Mouse (Mus musculus) kidney, embryonic 14.5 days (tissue): ENCODE measurements around the gene Pitpna. TPM values are rescaled to one million over a fixed set of nuclear protein-coding genes. Genes with fewer than 3 reads are reported as not detected.
A peak's percentile ranks its signal among the peaks of the same experiment; 100 is the strongest.

Experiments used
- ATAC-seq: fragments of 200-750 bp; cut with Nextera tagmentation; 2 replicates; pipeline ENCODE4 v1.8.0; 2017; ENCODE audit warnings: moderate number of reproducible peaks, mild to moderate bottlenecking, moderate TSS enrichment, moderate library complexity; ENCODE audit not compliant: low FRiP score, low TSS enrichment
- H3K27ac ChIP-seq: fragments of 300-500 bp; sonication (generic); 2 replicates; pipeline ENCODE4 v1.5.1; 2014; ENCODE audit warnings: low read depth, mild to moderate bottlenecking, low read length, moderate library complexity, mixed read lengths
- H3K27me3 ChIP-seq: fragments of 300-500 bp; sonication (generic); 2 replicates; pipeline ENCODE4 v1.6.1; 2014; ENCODE audit warnings: mild to moderate bottlenecking, low read length; ENCODE audit not compliant: control insufficient read depth, insufficient read depth
- H3K36me3 ChIP-seq: fragments of 300-500 bp; sonication (generic); 2 replicates; pipeline ENCODE4 v1.6.1; 2014; ENCODE audit warnings: low read length, mixed read lengths; ENCODE audit not compliant: control insufficient read depth, insufficient read depth
- H3K4me1 ChIP-seq: fragments of 300-500 bp; sonication (generic); 2 replicates; pipeline ENCODE4 v1.6.1; 2014; ENCODE audit warnings: low read length, mixed read lengths; ENCODE audit not compliant: control insufficient read depth, insufficient read depth
- H3K4me2 ChIP-seq: fragments of 300-500 bp; sonication (generic); replicated peaks from 2 replicates; pipeline ENCODE4 v1.6.1; 2014; ENCODE audit warnings: low read depth, mild to moderate bottlenecking, low read length
- H3K4me3 ChIP-seq: fragments of 300-500 bp; sonication (generic); 2 replicates; pipeline ENCODE4 v1.5.1; 2014; ENCODE audit warnings: mild to moderate bottlenecking, low read length
- H3K9ac ChIP-seq: fragments of 300-500 bp; sonication (generic); 2 replicates; pipeline ENCODE4 v1.6.1; 2014; ENCODE audit warnings: low read depth, mild to moderate bottlenecking, low read length, moderate library complexity
- H3K9me3 ChIP-seq: fragments of 300-500 bp; sonication (generic); 2 replicates; pipeline ENCODE4 v1.6.1; 2016; ENCODE audit warnings: low read length; ENCODE audit not compliant: control insufficient read depth
- WGBS: fragments of 180-500 bp; shearing (Covaris S2); extraction: QIAGEN DNeasy Blood & Tissue Kit; methylation state at CpG from one replicate; pipeline ENCODE4 v1.1.7; 2014; 5-methylcytosine and 5-hydroxymethylcytosine counted together
- polyA plus RNA-seq: library from polyadenylated mRNA; unstranded; fragments of >200 nt; fragmentation: Nextera tagmentation; extraction: Ambion mirVana; gene quantifications from 2 replicates; pipeline ENCODE4 v1.2.1, GENCODE M21; 2014

The Pitpna gene
- polyA plus RNA-seq, 1 experiment from 2014 or later: 99.5 TPM

- Histone ChIP-seq H3K9me3 (no peaks in the 10 kb centered on the region), H3K4me1 (peaks cover 26% of the 10 kb centered on the region), H3K4me2 (no peak overlapping the region), H3K27ac (no peak overlapping the region), H3K36me3 (no peaks in the 10 kb centered on the region), H3K27me3 (no peaks in the 10 kb centered on the region), H3K4me3 (no peak overlapping the region), H3K9ac (no peak overlapping the region)
- no peak for ATAC-seq
- WGBS: 90% methylated on average over 12 of the region's 12 CpGs
Measured at GRCm38 (mm10) chr11:75568962-75569361, 18.9 kb upstream of the Pitpna start.

GRCm38 (mm10) chr11:75570375-75571125 is 17.3 kb upstream of the Pitpna start:
- Histone ChIP-seq H3K27ac (no peak overlapping the region), H3K4me2 (no peak overlapping the region), H3K27me3 (no peaks in the 10 kb centered on the region), H3K4me3 (no peak overlapping the region), H3K36me3 (no peaks in the 10 kb centered on the region), H3K9me3 (no peaks in the 10 kb centered on the region), H3K4me1 (peaks cover 26% of the 10 kb centered on the region), H3K9ac (no peak overlapping the region)
- WGBS: 88% methylated on average over 17 of the region's 17 CpGs
- ATAC-seq: no peak

GRCm38 (mm10) chr11:75571126-75571990 is 16.5 kb upstream of the Pitpna start:
- 71% methylated on average over 14 of the region's 14 CpGs for whole genome bisulfite sequencing
- no peak overlapping the region for H3K4me3 ChIP-seq
- H3K27ac ChIP-seq: no peak overlapping the region
- no peaks in the 10 kb centered on the region for H3K27me3 ChIP-seq
- H3K4me1 ChIP-seq: peaks cover 22% of the 10 kb centered on the region
- no peaks in the 10 kb centered on the region for H3K9me3 ChIP-seq
- no peak overlapping the region for H3K4me2 ChIP-seq
- H3K9ac ChIP-seq: 0 out of 2 replicates have a peak overlapping the region, but pooled peaks have one; percentile 42
- no peaks in the 10 kb centered on the region for H3K36me3 ChIP-seq
- no peak for ATAC-seq

GRCm38 (mm10) chr11:75572301-75572791 is 15.6 kb upstream of the Pitpna start:
- H3K36me3 ChIP-seq: no peaks in the 10 kb centered on the region
- no peaks in the 10 kb centered on the region for H3K9me3 ChIP-seq
- no peaks in the 10 kb centered on the region for H3K27me3 ChIP-seq
- no peak; the same call in 1 of the 2 replicates for ATAC-seq
- H3K27ac ChIP-seq: peak overlapping the region; percentile 62; the same call in 1 of the 2 replicates
- H3K4me3 ChIP-seq: no peak overlapping the region
- H3K4me1 ChIP-seq: peaks cover 15% of the 10 kb centered on the region
- peak overlapping the region; percentile 42 for H3K9ac ChIP-seq
- WGBS: 17% methylated on average over 10 of the region's 10 CpGs
- peak overlapping the region; percentile 19 for H3K4me2 ChIP-seq

- peak; percentile 92 for ATAC-seq
- Histone ChIP-seq H3K27me3 (no peaks in the 10 kb centered on the region), H3K9ac (peak overlapping the region; percentile 42), H3K9me3 (no peaks in the 10 kb centered on the region), H3K27ac (peak overlapping the region; percentile 62), H3K4me3 (peak overlapping the region; percentile 5; the same call in 1 of the 2 replicates), H3K4me1 (peaks cover 15% of the 10 kb centered on the region), H3K4me2 (peak overlapping the region; percentile 19), H3K36me3 (no peaks in the 10 kb centered on the region)
- 5% methylated on average over 12 of the region's 12 CpGs for WGBS
Measured at GRCm38 (mm10) chr11:75572854-75573650, 14.8 kb upstream of the Pitpna start.

GRCm38 (mm10) chr11:75574378-75575123 is 13.3 kb upstream of the Pitpna start:
- H3K4me2 ChIP-seq: no peak overlapping the region
- no peak overlapping the region for H3K27ac ChIP-seq
- peaks cover 15% of the 10 kb centered on the region for H3K4me1 ChIP-seq
- H3K4me3 ChIP-seq: no peak overlapping the region
- H3K27me3 ChIP-seq: no peaks in the 10 kb centered on the region
- no peaks in the 10 kb centered on the region for H3K9me3 ChIP-seq
- 86% methylated on average over 5 of the region's 5 CpGs for WGBS
- ATAC-seq: no peak
- H3K9ac ChIP-seq: no peak overlapping the region
- H3K36me3 ChIP-seq: no peaks in the 10 kb centered on the region

GRCm38 (mm10) chr11:75575560-75576123 is 12.3 kb upstream of the Pitpna start:
- Histone ChIP-seq H3K4me1 (peaks cover 15% of the 10 kb centered on the region), H3K36me3 (no peaks in the 10 kb centered on the region), H3K27me3 (no peaks in the 10 kb centered on the region), H3K27ac (no peak overlapping the region), H3K9me3 (no peaks in the 10 kb centered on the region), H3K9ac (no peak overlapping the region), H3K4me2 (no peak overlapping the region), H3K4me3 (no peak overlapping the region)
- WGBS: 77% methylated on average over 9 of the region's 9 CpGs
- no peak for ATAC-seq

GRCm38 (mm10) chr11:75578609-75579008 is 9.3 kb upstream of the Pitpna start:
- H3K36me3 ChIP-seq: no peaks in the 10 kb centered on the region
- H3K27ac ChIP-seq: no peak overlapping the region
- no peak overlapping the region for H3K4me3 ChIP-seq
- no peaks in the 10 kb centered on the region for H3K9me3 ChIP-seq
- H3K27me3 ChIP-seq: no peaks in the 10 kb centered on the region
- H3K4me2 ChIP-seq: no peak overlapping the region
- no peaks in the 10 kb centered on the region for H3K4me1 ChIP-seq
- 73% methylated on average over 5 of the region's 5 CpGs for WGBS
- no peak overlapping the region for H3K9ac ChIP-seq
- ATAC-seq: no peak
